Mouse (Mus musculus) liver, embryonic 14.5 days (tissue): ENCODE results near the gene Aplnr.

ENCODE experiments used
- CTCF ChIP-seq: IDR thresholded peaks from 2 replicates; pipeline ENCODE4 v1.5.1; 2016; ENCODE audit warnings: antibody characterized with exemption, low read depth, control low read depth
- EP300 ChIP-seq: IDR thresholded peaks from 2 replicates; pipeline ENCODE4 v1.6.1; 2016; ENCODE audit warnings: antibody characterized with exemption, low read depth

GRCm38 (mm10) chr2:85151233-85151632 lies 15.2 kb downstream of the Aplnr start:
- TF ChIP-seq CTCF (no peak), EP300 (no peak)
